Mouse (Mus musculus): ENCODE results near the gene St6galnac4. TPM values are rescaled to one million over a fixed set of nuclear protein-coding genes. Genes with fewer than 3 reads are reported as not detected.

St6galnac4 gene
- polyA plus RNA-seq, 1 experiment from 2014 or later = 21.5 TPM

DNA sequence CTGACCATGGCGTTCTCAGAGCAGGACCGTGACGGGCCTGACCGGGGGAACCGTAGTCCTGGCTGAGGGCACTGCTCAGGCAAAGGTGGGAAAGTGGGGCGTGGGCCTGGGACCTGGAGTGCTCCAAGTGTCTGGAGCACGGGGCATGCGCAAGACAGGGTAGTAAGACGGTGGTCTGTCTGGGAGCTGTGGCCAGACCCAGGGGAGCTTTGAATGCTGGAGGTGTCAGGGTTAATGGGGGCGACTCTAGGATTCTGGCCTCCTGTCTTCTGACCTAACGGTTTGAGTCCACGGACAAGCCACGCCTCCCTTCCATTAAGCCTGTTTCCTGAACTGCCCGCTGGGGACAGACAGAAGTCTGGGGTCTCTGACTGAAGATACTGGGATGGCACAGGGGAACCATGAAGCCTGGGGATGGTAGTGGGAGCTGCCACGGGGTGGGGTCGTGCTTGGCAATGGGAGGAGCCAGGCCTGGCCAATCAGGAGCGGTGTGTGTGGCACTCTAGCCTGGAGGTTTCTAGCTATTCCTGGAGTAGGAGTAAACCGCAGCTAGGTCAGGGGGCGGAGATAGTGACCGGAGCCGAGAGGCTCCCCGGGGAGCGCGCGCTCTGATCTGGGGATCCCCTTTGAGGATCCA is 21.4 kb downstream of the St6galnac4 start:
- H3K36me3 ChIP-seq = no peaks in the 10 kb centered on the region
- peak overlapping the region; percentile 59 for H3K4me3 ChIP-seq
- ATAC-seq (ENCODE audit: low FRiP score) = peak; percentile 27; the same call in 1 of the 2 replicates
- 8% methylated on average over 25 of the region's 25 CpGs for WGBS
- H3K27me3 ChIP-seq = peaks cover 17% of the 10 kb centered on the region; the same call in 1 of the 2 replicates
- H3K4me1 ChIP-seq = peaks cover 29% of the 10 kb centered on the region
- peak overlapping the region; percentile 73 for H3K4me2 ChIP-seq (replicated peaks)
- no peak overlapping the region for H3K27ac ChIP-seq
- H3K9ac ChIP-seq = 0 out of 2 replicates have a peak overlapping the region, but pooled peaks have one; percentile 19
- no peaks in the 10 kb centered on the region for H3K9me3 ChIP-seq (replicated peaks)

DNA sequence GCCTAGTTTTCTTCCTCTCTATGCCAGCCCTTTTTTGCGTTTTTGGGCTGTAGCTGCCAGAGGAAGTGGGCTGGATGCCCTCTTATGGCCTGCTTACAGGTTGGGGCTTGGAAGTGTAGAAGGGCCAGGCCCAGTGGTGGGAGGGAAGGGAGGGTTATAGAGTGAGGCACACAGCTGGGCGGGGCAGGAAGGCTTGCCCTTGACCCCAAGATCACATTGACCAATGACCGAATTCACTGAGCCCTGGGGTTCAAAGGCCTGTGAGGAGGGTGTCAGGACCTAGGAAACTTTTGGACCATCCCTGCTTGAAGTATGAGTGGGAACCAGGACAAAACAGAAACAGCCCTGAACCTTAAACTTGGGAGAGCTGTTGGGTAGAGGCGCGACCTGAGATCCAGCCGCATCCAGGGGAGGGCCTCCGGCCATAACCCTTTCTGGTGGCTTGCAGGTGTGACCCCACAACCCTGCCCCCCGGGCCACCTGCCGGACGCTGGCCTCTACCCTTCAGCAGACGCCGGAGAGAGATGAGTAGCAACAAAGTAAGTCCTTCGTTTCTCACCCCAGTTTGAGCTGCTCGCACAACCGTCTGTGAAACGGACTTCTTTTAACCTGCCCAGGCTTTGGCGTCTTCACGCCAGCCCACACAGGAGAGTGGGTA is 22.0 kb downstream of the St6galnac4 start:
- H3K27me3 ChIP-seq = peaks cover 17% of the 10 kb centered on the region; the same call in 1 of the 2 replicates
- 36% methylated on average over 18 of the region's 18 CpGs for WGBS
- no peaks in the 10 kb centered on the region for H3K36me3 ChIP-seq
- H3K4me1 ChIP-seq = peaks cover 29% of the 10 kb centered on the region
- H3K4me3 ChIP-seq = peak overlapping the region; percentile 59; the same call in 1 of the 2 replicates
- H3K4me2 ChIP-seq (replicated peaks) = peak overlapping the region; percentile 73
- no peak for ATAC-seq (ENCODE audit: low FRiP score)
- H3K27ac ChIP-seq = peak overlapping the region; percentile 40; the same call in 1 of the 2 replicates
- no peaks in the 10 kb centered on the region for H3K9me3 ChIP-seq (replicated peaks)
- 0 out of 2 replicates have a peak overlapping the region, but pooled peaks have one; percentile 19 for H3K9ac ChIP-seq

DNA sequence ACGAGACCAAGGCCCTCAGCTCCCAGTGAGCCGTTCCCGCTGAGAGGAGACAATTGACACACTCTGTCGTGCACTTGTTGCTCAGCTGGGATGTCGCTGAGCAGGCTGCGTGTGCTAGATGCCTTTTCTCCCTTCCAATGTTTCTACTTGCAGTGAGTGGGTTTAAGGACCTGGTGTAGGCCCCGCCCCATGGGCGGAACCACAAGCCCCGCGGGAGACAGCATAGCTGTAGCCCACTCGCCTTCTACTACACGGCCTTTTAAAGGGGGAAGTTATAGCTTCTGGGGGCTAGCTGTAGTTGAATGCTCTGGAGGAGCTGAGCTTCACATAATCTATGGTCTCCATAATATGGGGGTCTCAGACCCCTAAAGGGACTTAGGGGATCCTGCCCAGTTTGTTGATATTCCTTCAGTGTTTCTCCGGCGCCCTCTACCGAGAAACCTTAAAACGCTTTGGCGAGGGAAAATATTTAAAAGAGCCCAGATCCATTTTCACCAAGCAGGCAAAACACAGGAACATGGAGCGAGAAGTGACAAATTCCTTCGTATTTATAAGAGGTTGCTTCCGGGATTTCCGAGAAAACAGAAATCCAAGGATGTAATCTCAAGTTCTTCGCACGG is 23.8 kb downstream of the St6galnac4 start:
- Histone ChIP-seq H3K9me3 (replicated peaks) (no peaks in the 10 kb centered on the region), H3K4me3 (peak overlapping the region; percentile 22), H3K36me3 (peaks cover 10% of the 10 kb centered on the region; the same call in 1 of the 2 replicates), H3K27me3 (peaks cover 16% of the 10 kb centered on the region; the same call in 1 of the 2 replicates), H3K4me1 (peaks cover 29% of the 10 kb centered on the region), H3K4me2 (replicated peaks) (peak overlapping the region; percentile 48), H3K27ac (no peak overlapping the region), H3K9ac (no peak overlapping the region)
- WGBS = 14% methylated on average over 23 of the region's 23 CpGs
- ATAC-seq (ENCODE audit: low FRiP score) = no peak

DNA sequence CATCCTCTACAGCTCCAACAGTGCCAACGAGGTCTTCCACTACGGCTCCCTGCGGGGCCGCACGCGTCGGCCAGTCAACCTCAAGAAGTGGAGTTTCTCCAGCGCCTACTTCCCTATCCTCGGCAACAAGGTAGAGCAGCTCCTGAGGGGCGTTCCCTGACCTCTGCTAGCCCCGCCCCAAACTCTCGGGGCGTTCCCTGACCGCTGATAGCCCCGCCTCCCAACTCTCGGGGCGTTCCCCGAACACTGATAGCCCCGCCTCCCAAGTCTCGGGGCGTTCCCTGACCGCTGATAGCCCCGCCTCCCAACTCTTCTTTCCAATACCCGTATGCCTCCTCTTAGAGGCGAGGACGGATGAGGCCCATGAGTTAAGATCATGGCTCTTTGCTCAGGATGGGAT is 25.4 kb downstream of the St6galnac4 start:
- H3K27ac ChIP-seq = no peak overlapping the region
- no peaks in the 10 kb centered on the region for H3K9me3 ChIP-seq (replicated peaks)

DNA sequence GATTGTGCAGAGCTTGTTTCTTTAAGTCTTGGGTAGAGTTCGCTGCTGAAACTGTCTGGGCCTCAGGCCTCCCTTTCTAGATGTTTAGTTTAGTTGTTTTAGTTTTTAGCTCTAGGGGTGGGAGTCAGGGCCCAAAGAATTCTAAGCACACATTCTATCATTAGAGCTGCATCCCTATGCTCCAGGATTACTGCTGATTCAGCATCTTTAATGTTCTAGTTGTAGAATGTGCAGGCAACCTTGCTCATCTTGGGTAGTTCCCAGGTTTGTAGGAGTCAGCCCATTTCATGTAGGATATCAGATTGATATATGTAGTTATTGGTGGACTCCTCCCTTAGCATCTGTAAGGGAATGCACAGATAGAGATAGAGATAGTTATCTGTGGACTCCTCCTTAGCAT is 30.2 kb downstream of the St6galnac4 start:
- WGBS = 80% methylated on average over 1 of the region's 1 CpGs
- Histone ChIP-seq H3K27ac (no peak overlapping the region), H3K36me3 (peaks cover 14% of the 10 kb centered on the region), H3K9ac (no peak overlapping the region), H3K9me3 (replicated peaks) (no peaks in the 10 kb centered on the region), H3K4me2 (replicated peaks) (no peak overlapping the region), H3K4me3 (no peak overlapping the region), H3K27me3 (no peaks in the 10 kb centered on the region), H3K4me1 (peaks cover 40% of the 10 kb centered on the region)
- no peak for ATAC-seq (ENCODE audit: low FRiP score)

More for the DNA sequence above, 25.4 kb downstream of the St6galnac4 start:
- H3K4me1 ChIP-seq = peaks cover 24% of the 10 kb centered on the region
- WGBS = 64% methylated on average over 26 of the region's 26 CpGs
- no peak overlapping the region for H3K9ac ChIP-seq
- H3K4me2 ChIP-seq (replicated peaks) = no peak overlapping the region
- peaks cover 13% of the 10 kb centered on the region; the same call in 1 of the 2 replicates for H3K27me3 ChIP-seq
- ATAC-seq (ENCODE audit: low FRiP score) = no peak
- H3K4me3 ChIP-seq = no peak overlapping the region
- peaks cover 10% of the 10 kb centered on the region; the same call in 1 of the 2 replicates for H3K36me3 ChIP-seq

DNA sequence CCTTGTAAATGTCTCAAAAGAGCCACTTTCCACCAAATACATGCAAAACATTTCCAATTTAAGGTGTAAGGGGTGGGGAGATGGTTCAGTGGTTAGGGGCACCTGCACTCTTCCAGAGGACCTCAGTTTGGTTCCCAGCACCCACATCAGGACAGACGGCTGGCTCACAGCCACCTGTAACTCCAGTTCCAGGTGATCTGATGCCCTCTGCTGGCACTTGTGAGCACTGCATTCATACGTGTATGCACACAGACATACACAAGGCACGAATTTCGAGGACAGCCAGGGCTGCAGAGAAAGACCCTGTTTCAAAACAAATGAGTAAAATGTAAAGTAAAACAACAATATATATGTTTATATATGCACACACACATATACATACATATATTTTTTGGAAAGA is 30.7 kb downstream of the St6galnac4 start:
- no peak overlapping the region for H3K4me2 ChIP-seq (replicated peaks)
- no peaks in the 10 kb centered on the region for H3K9me3 ChIP-seq (replicated peaks)
- peaks cover 14% of the 10 kb centered on the region for H3K36me3 ChIP-seq
- H3K27ac ChIP-seq = no peak overlapping the region
- H3K27me3 ChIP-seq = no peaks in the 10 kb centered on the region
- WGBS = 86% methylated on average over 4 of the region's 4 CpGs
- H3K4me3 ChIP-seq = no peak overlapping the region
- no peak overlapping the region for H3K9ac ChIP-seq
- peaks cover 40% of the 10 kb centered on the region for H3K4me1 ChIP-seq
- ATAC-seq (ENCODE audit: low FRiP score) = no peak

DNA sequence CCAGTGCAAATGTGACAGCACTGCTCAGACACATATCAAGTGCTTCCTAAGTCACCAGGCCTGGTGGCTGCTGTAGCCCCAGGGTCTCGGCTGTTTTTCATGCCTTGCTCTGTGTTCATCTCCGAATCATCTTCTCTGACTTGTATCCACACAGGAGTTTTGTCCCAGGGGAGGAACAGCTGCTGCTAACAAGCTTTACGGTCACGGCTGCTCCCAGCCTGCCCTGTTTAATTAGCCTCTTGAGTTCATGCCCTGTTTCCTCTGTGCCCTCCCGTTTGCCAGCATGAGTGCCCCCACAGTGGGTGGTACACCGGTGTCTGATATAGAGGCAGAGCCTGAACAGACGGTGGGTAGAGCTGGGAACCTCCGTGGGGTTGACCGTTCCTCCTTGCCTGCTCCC is 31.2 kb downstream of the St6galnac4 start:
- WGBS = 69% methylated on average over 9 of the region's 9 CpGs
- peak; percentile 15; the same call in 1 of the 2 replicates for ATAC-seq (ENCODE audit: low FRiP score)

DNA sequence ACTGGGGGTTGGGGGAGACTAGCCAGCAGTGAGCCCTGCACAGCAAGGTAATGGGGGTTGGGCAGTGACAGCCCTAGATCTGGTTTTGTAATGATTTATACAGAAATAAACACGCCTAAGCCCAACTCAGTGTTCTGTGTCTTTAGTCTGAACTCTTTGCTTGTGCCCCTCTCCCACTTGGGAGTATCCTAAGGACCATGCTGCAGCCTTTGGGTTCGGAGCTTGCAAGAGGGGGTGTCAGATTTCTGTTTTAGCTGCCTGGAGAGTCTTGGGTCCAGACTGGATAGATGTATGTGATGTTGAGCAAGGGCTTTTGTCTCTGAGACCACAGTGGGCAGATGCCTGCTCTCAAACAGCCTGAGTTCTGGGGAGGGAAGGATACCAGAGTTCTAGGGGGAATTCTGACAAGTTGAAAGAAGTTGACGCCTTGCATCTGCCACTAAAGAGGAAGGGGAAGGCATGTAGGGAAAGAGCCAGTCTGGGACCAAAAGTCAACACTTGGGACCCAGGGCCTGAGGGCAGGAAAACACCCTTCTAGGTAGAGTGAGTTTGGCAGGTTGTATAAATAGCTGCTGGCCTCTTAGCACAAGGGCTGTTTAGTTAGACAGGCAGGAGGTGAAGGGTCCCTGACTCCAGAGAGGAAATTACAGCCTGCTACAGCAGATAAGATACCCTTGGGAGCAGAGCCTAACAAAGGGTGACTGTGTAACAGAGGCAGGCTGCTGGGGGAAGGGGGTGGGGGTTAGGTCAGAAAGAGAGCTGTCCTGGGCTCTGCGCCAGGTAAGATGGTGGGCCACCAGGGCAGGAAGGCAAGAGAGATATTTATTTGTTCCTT is 34.0 kb downstream of the St6galnac4 start:
- Histone ChIP-seq H3K4me3 (no peak overlapping the region), H3K27me3 (no peaks in the 10 kb centered on the region), H3K4me1 (peaks cover 60% of the 10 kb centered on the region), H3K9ac (peak overlapping the region; percentile 33; the same call in 1 of the 2 replicates), H3K36me3 (peaks cover 4% of the 10 kb centered on the region), H3K9me3 (replicated peaks) (no peaks in the 10 kb centered on the region), H3K4me2 (replicated peaks) (no peak overlapping the region; the same call in 1 of the 2 replicates), H3K27ac (peak overlapping the region; percentile 69)
- 37% methylated on average over 4 of the region's 4 CpGs for WGBS
- peak; percentile 33; the same call in 1 of the 2 replicates for ATAC-seq (ENCODE audit: low FRiP score)

More for the DNA sequence above, 31.2 kb downstream of the St6galnac4 start:
- no peaks in the 10 kb centered on the region for H3K9me3 ChIP-seq (replicated peaks)
- no peak overlapping the region for H3K9ac ChIP-seq
- no peak overlapping the region for H3K4me3 ChIP-seq
- no peak overlapping the region for H3K4me2 ChIP-seq (replicated peaks)
- peaks cover 40% of the 10 kb centered on the region for H3K4me1 ChIP-seq
- peaks cover 14% of the 10 kb centered on the region for H3K36me3 ChIP-seq
- H3K27ac ChIP-seq = no peak overlapping the region
- H3K27me3 ChIP-seq = no peaks in the 10 kb centered on the region

DNA sequence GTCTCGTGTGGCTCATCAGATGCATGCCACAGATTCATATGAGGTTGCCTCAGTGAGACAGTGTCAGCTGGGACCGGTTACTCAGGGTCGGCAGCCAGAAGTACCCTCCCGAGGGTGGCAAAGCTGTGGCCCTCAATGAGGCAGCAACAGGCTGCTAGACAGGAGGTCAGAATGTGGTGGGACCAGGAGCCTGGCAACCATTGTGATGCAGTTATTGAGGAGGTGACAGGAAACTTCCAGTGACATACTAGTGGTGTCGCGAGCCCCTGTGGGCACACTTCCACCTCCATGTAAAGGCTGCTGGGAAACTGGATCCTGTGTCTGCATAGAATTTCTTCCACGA is 34.6 kb downstream of the St6galnac4 start, which contains the start of gene Ak1:
Gene Ak1 (plus strand): TSS at position 242 of the 343 bp plus-strand sequence.
- H3K4me1 ChIP-seq = peaks cover 66% of the 10 kb centered on the region
- H3K9me3 ChIP-seq (replicated peaks) = no peaks in the 10 kb centered on the region
- no peak within 1 kb of the TSS; the same call in 1 of the 2 replicates for H3K4me2 ChIP-seq (replicated peaks)
- H3K4me3 ChIP-seq = no peak within 1 kb of the TSS
- no peak within 1 kb of the TSS for H3K9ac ChIP-seq
- H3K27ac ChIP-seq = peak within 1 kb of the TSS; percentile 69
- no peak for ATAC-seq (ENCODE audit: low FRiP score)
- no peaks in the 10 kb centered on the region for H3K27me3 ChIP-seq
- peaks cover 4% of the 10 kb centered on the region for H3K36me3 ChIP-seq
- WGBS = 33% methylated on average over 7 of the region's 7 CpGs

DNA sequence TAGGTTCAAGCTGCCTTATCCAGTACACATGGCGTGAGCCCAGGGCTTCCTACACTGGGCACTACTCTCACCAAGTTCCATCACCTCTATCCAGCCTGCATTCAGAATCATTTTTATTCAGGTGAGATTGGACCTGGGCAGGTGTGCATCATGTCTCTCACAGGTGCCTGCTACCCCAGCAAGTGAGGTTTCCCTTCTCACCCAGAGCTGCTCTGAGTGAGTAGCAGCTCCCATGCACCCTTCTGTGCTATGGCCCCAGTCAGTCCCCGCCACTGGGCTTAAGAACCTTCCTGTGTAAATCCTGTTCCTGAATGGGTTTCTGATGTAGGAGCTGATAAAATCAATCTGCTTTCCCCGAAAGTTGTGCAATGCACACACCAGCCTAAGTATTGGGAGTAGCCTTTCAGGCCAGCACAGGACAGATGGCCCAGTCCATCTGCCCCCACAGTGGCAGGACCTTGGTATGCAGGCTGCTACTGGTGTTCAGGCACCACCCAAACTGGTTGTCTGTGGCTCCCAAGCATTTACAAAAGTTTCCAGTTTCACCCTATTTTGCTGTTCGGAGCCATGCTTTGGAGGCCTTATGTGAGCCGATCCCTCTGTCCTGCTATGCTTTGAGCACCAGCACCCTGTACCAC is 37.3 kb downstream of the St6galnac4 start:
- ATAC-seq (ENCODE audit: low FRiP score) = no peak
- 0 out of 2 replicates have a peak overlapping the region, but pooled peaks have one; percentile 13 for H3K9ac ChIP-seq
- 82% methylated on average over 5 of the region's 5 CpGs for WGBS
- H3K36me3 ChIP-seq = no peaks in the 10 kb centered on the region
- H3K4me2 ChIP-seq (replicated peaks) = peak overlapping the region; percentile 59; the same call in 1 of the 2 replicates
- peak overlapping the region; percentile 89; the same call in 1 of the 2 replicates for H3K27ac ChIP-seq
- no peak overlapping the region for H3K4me3 ChIP-seq
- H3K27me3 ChIP-seq = no peaks in the 10 kb centered on the region
- H3K9me3 ChIP-seq (replicated peaks) = no peaks in the 10 kb centered on the region
- H3K4me1 ChIP-seq = peaks cover 75% of the 10 kb centered on the region

DNA sequence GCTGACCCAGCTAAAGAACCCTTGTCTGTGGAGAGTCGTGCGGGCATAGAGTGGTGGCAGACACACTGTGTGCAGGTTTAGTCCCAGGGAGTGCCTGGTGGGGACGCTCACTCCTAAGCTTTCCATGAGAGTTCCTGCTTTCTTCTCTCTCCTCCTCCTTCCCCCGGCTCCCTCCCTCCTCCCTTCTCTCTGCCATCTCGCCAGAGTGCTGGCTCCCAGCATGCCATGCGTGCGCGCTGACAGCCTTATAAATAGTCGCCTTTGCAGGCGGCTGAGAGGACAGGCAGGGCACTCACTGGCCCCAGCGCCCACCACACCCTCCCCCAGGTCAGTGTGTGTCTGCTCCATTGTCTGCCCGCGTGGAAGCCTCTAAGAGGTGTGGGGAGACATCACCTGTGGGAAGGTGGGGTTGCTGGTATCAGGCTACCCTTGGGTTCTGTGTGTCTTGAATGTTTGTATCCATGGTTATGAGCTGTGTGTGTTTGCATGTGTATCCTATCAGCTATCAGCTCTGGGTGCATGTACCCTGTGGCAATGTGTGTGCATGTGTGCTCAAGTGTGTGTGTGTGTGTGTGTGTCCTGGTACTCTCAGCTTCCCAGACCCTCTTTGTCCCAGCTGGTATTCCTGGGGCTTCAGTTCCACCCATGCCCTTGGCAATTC is 38.4 kb downstream of the St6galnac4 start:
- Histone ChIP-seq H3K27me3 (no peaks in the 10 kb centered on the region), H3K4me1 (peaks cover 72% of the 10 kb centered on the region), H3K36me3 (no peaks in the 10 kb centered on the region), H3K27ac (peak overlapping the region; percentile 89), H3K4me3 (peak overlapping the region; percentile 28), H3K9ac (peak overlapping the region; percentile 65), H3K9me3 (replicated peaks) (no peaks in the 10 kb centered on the region), H3K4me2 (replicated peaks) (peak overlapping the region; percentile 59)
- peak; percentile 55 for ATAC-seq (ENCODE audit: low FRiP score)
- 1% methylated on average over 13 of the region's 13 CpGs for WGBS

Measured in hindbrain, embryonic 12.5 days (tissue).